Mouse (Mus musculus): Measurements from ENCODE around the gene Mcl1.

DNA sequence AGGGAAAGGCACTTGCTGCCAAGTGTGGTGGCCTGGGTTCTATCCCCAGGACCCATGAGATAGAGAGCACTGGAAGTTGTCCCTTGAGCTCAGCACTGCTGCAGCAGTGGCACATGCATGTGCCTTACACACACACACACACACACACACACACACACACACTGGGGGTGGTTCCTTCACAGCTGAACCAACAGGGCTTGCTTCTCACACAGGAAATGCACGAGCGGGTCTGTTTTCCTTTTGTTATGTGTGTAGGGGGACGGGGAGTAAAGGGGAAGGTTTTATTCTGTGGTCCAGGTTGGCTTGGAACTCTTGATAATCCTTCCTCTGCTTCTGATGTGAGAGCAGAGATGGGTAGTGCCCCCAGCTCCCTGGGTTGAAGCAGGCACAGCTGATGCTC is 13.9 kb downstream of the Mcl1 start:
- TF ChIP-seq CTCF (IDR thresholded peaks at IDR 0.05; ENCODE audit: borderline replicate concordance, insufficient read depth, low read depth, low read length) (no peak), POLR2A (IDR thresholded peaks at IDR 0.05; ENCODE audit: borderline replicate concordance, insufficient read depth, low read length) (no peak)
